Mouse (Mus musculus): ENCODE measurements around the gene Rbfox3.

Rbfox3 gene

DNA sequence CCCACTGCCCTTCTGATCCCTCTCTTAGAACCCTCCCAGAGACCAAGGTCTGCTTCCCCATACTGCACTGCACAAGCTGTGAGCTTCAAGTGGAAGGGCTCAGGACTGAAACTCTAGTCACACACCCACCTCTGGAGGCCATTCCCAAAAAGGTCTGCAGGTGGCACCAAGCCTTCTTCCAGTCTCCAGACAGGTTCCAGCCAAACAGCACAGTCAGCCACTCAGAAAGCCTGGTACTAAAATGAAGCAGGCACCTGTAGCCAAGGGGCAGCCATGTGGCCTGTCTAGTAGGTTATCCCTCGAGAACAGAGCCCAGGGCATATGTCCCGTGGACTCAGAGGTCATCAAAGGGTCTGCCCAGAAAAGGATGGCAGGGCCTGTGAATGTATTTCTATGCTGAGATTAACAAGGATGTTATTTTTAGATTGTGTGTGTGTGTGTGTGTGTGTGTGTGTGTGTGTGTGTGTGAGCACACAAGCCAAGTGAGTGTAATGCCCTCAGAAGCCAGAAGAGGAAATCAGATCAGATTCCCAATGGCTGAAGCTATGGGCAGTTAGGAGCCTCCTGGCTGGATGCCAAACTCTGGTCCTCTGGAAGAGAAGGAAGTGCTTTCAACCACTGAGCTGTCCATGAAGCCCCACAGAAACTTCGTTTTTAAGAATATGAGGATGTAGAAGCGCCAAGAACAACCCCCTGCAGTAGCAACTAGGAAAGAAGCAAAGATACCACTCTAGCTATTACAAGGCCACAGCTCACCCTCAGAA is at the start of gene Rbfox3:
Gene Rbfox3, minus strand, starts transcription at position 291 of the 764 bp plus-strand sequence.
- no peak for DNase-seq (ENCODE audit: low spot score in 2 of 2)

DNA sequence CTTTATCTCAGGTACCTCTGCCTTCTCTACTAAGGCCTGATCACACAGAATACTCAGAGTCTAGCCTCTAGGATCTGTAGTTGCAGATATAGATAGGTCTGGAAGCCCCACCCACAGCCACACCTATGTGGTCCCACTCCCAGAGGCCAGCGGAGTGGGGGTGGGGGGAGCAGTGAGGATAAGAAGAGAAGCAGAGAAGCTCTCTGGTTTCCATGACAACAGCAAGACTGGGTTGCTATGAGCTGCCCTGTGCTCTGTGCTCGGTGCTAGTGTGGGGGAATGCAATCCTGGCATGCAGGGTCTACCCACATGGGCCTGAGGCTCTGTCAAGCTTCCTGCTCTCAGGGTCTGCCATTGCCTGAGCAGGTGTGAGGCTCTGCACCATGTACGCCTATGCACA is 49.3 kb upstream of the Rbfox3 start:
- DNase-seq (ENCODE audit: low spot score in 2 of 2) = no peak

DNA sequence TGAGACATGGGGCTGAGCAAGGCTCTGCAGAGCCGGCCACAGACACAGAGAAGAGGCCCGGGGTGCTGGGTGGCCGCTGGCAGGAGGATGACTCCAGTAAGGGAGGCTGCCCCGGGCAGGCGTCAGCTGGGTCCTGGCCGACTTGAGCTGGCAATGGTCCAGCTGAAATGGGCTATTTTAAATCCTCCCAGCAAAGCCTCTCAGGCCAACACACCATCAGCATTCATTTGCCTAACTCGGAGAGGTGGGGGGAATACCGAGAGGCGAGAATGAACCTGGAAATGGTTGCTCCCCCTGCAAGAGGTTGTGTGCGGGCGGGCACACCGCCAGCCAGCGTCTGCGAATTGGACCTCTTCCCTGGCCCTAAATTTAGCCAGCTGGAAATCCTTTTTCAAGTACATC is 45.7 kb upstream of the Rbfox3 start:
- DNase-seq (ENCODE audit: low spot score in 2 of 2) = peak in 1 of 2 experiments; percentile 40

DNA sequence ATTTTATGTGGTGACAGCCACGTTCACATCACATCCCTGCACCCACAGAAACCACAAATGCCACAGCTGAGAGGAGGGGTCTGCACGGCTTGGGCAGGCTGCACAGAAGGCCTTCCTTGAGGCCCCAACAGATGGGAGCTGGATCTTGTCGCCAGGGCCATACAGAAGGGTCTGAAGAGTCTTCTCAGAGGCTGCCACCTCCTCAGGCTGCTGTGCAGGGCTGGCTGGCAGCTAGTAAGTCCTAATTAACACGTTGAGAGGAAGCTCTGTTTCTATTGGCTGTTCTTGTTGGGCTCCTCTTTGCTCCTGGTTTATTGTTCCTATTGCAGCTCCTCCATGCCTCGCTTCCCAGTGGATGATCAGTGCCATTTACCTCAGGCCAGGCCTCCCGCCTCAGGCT is 43.6 kb upstream of the Rbfox3 start:
- no peak for DNase-seq (ENCODE audit: low spot score in 2 of 2)

DNA sequence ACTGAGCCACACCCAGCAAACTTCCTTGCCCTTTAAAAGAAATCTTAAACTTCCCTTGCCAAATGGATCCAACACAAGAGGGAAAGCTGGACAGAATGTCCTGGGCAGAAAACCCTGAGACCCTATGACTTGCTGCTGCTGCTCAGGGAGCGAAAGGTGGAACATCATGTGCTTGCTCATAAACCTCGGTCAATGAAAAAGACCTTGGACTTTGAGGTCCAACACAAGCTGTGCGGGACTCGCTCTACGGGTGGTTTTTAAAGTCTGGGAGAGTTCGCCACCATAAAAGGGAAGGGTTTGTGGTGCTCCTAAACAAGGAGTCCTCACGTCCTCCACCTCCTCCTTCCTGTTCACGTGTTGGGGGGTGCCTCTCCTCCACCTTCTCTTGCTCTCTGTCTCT is 34.5 kb upstream of the Rbfox3 start:
- DNase-seq (ENCODE audit: low spot score in 2 of 2) = no peak

DNA sequence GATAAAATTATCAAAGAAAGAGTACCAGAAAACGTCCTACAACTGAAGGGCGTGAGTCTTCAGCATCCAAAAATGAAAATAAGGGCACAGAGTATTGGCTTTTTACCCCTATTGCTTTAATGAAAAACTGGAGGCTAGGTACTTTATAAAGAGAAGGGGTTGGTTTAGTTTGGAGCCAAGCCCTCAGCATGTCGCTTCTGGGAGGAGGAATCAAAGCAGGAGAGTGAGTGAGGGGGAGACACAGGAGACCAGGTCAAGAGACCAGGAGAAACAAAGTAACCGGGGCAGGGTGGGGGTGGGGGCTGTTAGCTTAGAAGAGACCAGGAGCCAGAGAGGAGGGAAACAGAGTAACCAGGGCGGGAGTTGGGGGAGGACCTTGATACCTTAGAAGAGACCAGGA is 29.9 kb upstream of the Rbfox3 start:
- DNase-seq (ENCODE audit: low spot score in 2 of 2) = no peak

DNA sequence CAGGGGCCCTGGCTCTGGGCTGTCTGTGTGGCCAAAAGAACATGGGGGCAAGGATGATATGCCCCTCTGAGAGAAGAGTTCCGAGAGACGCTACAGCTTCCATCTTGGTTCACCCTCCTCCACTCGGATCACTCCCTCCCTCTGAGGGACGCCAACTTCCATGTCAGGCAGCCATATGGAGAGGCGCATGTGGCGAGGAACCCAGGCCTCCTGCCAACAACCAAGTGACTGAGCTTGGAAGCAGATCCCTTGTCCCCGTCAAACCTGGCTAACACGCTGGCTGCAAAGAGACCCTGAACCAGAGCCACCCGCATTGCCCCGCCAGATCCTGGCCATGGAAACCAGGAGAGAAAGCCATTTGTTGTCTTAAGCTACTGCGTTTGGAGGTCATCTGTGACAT is 29.1 kb upstream of the Rbfox3 start:
- DNase-seq (ENCODE audit: low spot score in 2 of 2) = no peak

DNA sequence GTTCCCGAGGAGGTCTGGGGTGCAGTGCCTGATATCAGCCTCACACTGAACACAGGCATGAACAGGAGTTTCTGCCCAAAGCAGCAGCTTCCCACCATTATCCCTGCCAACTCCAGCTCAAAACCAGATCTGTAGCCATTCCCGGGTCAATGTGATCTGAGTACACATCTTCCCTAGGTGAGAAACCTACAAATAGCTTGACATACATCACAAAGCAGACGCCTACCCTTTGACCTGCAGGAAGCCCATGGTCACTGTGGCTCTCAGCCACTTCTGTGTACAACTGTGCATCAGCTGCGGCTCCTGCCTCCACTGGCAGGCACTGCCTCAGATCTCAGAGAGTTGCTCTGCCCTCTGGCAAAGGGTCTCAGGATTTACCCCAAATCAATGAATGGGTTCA is 28.3 kb upstream of the Rbfox3 start:
- DNase-seq (ENCODE audit: low spot score in 2 of 2) = no peak

DNA sequence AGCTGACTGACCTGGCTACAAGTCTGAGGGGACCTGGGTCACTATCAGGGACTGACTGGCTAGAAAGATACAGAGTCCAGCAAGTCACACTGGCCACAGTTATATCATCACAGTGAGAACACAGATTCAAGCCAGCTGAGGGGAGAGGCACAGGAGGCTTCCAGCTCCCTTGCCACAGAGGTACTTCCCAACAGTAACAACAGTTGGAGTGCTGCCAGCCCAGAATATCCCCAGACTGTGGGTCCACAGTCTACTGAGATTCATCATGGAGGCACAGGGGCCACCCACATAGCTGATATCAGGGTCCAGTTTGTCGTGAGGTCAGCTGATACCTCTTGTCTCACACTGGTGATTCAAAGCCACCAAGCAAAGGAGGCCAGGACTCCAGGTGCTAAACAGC is 23.5 kb upstream of the Rbfox3 start:
- no peak for DNase-seq (ENCODE audit: low spot score in 2 of 2)

DNA sequence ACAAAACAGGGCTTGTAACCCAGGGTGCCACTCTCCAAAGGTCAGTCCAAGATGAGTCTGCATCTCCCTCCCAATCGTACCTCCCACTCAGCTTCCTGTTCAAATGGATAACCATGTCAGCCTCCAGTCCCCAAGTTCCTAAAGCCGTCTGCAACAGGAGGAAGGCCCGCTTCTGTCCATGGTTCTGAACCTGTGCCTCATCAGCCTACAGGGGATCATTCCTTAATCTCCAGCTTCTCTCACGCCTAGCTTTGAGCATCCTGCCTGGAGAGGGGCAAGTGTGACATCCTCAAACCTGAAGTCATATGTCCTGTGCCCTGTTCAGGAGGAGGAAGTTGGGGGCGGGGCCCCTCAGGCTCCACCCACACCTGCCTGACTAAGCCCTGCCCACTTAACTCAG is 15.7 kb upstream of the Rbfox3 start:
- no peak for DNase-seq (ENCODE audit: low spot score in 2 of 2)

DNA sequence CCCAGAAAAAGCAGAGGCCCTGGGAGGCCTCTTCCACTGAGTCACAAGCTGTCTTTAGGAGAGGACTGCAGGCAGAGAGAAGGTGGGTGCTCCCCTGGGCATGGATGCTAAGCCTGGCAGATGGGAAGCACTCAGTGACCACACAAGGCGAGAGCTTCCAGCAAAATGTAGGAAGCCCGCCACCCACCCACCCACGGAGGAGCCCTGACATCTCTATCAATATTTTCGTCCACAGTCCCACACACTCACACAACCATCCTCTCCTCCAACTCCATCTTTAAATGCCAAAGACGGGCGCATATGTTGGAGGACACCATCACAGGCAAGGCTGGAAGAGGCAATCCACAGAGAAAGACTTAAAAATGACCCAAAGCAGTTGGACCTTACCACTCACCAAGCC is 10.5 kb upstream of the Rbfox3 start:
- DNase-seq (ENCODE audit: low spot score in 2 of 2) = no peak

DNA sequence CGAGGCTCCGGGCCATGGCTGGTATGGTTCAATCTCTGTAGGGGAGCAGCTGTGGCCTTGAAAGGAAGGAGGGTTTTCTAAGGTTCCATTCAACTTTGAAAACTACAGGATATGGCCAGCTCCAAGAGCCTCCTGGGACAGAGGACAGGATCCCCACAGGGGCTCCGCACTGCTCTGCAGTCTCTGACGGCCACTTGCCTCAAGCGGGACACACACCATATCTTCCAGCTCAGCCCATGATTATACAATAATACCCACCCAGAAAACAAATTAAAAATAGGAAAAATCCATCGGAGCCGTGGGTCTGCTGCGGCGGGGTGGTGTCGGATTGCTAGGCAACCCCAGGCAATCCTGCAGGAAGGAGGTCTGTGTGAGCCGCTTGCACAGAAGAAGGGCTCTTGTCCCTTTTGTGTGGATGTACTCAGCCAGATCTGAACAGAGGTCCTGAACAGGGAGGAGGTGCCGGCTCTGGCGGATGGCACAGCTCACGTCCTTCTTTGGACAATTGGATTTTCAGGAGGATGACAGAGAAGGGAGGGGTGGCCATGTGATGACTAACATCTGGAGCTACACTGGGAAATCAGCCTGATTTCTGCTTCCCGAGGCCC is 5.1 kb upstream of the Rbfox3 start:
- no peak for DNase-seq (ENCODE audit: low spot score in 2 of 2)

DNA sequence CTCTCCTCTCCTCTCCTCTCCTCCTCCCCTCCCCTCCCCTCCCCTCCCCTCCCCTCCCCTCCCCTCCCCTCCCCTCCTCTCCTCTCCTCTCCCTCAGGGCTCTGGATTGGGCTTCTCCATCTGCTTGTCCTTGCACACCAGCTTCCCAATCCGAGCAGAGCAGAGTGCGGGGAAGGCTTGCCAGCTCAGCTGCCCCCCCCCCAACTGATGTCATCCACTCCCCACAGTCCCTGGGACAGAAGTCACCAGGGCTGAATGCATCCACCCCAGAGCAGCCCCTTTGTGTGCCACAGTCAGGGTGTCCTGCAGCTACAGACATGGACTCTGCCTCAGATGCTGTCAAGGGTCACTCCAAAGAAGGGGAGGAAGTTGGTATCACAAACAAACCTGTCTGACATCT is 4.5 kb upstream of the Rbfox3 start:
- no peak for DNase-seq (ENCODE audit: low spot score in 2 of 2)

DNA sequence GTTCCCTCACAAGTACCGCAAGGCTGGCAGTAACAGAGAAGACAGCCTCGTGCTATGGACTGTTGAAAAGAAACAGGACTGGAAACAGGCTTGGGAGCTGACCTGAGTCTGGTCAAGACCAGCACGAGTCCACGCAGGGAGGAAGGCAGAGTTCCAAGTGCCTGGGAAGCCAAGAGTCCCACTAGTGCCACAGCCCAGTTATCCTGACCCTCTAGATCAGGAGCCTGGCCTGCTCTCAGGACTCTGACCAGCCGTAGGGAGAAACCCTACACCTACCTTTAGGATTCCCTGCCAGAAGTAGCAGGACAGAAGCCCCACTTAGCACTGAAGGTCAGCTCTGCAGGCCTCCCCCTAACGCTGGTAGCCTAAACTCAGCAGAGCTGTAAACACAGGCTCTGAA is 1.3 kb upstream of the Rbfox3 start:
- DNase-seq (ENCODE audit: low spot score in 2 of 2) = no peak

DNA sequence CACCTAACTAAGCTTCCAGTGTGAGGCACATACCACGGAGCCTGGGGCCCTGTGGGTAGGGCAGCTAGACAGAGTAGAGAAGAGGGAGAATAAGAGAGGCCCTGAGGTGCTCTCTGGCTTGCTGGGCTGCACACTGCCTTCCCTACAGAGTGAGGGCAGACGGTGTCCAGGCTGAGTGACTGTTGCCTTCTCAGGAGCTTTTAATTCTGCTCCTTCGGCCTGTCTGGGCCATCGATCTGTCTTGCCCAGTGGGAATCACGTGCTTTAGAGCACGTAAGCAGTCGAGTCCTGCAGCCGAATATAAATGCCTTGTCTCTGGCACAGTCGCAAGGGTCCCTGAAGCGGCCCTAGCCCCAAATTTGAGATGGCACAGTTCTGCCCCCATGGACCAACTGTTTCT is 641 bp downstream of the Rbfox3 start:
- DNase-seq (ENCODE audit: low spot score in 2 of 2) = no peak

DNA sequence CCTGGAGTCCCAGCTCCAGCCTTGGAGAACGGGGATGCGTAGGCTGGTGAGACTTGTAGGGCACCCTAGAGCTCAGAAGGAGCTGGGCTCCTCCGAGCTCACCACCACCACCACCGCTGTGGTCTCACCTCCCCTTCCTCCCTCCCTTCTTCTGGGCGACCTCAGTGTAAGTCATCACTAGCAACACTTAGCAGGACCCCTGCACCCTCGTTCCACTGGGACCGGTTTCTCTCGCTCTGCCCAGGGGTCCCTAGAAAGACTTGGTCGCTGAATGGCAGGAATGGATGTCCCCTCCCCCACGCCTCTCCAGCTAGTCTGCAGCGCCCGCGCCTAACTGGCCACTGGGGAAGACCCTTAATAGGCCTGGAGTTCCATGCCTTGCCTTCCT is 1.6 kb downstream of the Rbfox3 start:
- no peak for DNase-seq (ENCODE audit: low spot score in 2 of 2)

DNA sequence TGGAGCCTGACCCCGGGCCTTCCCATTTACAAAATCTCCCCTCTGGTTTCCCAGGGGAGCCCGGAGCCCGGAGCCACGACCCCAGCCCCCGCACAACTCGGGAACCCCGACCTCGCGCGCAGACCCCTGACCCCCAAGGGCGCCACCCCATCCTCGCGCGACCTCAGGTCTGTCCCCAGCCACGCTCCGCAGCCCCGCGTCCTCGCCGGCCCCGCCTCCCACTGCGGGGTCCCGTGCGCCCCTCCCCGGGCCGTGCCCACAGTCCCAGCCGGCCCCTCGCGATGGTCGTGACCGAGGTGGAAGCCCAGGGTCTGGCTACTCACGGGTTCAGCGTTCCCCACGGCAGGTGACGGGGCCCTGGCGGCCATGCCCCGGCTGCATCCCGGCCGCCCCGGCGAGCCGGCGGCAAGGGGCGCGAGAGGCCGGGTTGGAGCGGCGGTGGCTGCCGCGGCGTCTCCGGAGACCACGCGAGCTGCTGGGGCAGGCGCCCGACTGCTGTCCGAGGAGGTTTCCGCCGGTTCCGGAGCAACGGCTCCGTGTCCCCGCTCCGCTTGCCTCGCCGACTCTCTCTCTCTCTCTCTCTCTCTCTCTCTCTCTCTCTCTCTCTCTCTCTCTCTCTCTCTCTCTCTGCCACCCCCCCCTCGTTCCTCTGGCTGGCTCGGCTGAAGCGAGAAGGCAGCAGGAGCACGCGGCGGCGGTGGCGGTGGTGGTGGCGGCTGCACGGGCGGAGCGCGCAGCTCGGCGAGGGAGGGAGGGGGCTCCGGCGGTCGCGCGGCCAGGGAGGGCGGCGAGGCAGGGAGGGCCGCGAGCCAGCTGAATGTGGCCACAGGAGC is 2.2 kb downstream of the Rbfox3 start:
- no peak for DNase-seq (ENCODE audit: low spot score in 2 of 2)

DNA sequence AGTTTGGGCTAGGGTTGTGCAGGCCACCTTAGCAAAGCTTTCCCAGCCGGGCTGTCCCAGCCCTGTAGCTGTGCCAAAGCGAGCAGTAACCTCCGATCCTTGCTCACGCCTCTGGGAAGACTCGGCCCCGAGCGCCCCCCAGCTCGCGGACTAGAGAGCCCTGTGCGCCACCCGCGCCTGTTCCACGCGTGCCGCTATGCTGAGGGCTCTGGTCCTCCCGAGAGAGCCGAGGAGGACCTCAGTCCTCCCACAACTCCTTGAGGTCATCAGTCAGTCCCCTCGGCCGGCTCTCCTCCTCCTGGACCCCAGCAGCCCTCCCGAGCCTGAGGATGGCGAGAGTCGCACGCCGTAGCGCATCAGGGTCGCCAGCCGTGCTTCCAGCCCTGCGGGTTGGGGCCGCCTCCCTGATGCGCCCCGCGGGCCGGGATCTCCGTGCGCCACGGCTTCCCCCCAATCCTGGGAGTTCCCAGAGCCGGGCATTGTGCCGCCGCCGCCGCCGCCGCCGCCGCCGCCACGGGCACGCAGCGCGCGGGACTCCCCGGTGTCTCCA is 2.9 kb downstream of the Rbfox3 start:
- DNase-seq (ENCODE audit: low spot score in 2 of 2) = no peak

DNA sequence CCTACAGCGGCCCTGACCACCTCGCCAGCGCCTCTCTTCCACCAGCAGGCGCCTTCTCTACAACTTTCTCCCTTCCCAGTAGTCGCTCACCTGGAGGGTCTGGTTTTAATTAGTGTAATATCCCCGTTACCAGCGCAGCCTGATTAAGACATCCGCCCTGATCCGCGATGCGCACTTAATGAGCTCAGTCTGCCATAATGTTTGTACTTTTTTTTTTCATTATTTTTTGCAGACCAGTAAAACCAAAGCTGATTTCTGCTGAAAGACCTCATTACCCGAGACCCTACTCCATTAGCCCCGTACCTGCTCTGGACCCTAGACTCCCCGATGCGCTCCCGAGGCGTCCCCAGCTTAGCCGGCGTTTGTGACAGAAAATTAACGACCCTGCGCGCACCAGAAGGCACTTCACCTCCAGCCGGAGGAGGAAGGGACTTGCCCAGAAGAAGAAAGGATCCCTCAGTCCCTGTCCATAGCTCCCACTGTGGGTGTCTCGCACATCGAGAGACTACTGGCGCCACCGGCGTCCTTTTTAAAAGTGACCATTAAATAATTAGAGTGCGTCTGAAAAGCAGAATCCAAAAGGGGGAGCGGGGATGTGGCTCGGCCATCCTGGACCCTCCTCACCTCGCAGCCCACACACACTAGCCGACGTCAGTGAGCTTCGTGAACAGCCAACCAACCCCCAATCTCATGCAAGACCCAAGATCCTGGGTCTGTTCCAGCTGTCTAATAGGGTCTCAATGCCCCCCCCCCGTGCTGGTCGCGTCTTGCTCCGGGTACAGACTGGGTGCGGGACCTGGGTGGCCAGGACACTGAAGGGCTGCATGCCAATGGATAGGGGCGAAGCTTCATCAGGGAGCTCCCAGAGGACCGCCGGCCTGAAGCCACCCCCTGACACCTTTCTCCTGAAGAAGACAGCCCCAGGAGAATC is 3.7 kb downstream of the Rbfox3 start:
- DNase-seq (ENCODE audit: low spot score in 2 of 2) = no peak

DNA sequence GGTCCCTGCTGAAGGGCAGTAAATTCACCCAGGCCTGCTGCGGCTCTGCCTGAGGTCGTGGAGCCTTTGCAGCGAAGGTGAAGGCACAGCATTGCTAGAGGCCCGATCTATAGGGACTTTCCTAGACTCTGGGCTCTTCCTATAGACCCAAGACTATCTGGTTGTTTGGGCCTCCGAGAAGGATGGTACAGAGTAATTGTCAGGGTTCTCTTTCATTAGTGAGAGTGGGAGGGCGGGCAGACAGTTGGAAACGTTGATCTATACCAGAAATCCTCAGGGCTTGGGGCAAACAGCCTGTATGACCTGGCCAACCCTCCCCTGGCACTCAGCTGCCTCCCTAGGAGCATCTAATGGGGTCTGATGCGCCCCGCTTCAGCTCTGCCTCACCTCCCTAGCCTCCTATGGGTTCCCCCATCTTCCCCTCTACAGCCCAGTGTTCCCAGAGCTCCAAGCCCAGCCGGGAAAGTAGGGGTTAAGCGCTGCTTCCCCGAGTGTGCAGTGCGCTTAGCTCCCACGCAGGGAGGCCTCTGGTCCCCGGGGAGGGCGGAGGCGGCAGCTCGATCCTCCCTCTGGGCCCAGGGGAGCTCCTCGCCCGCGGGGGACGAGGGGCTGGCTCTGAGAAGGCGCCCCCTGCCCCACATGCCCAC is 4.5 kb downstream of the Rbfox3 start:
- no peak for DNase-seq (ENCODE audit: low spot score in 2 of 2)
